Mouse (Mus musculus) left cerebral cortex, postnatal 14 days (tissue): ENCODE results near the gene Abcc8. TPM values are rescaled to one million over a fixed set of nuclear protein-coding genes. Genes with fewer than 3 reads are reported as not detected.
A peak's percentile ranks its signal among the peaks of the same experiment; 100 is the strongest.
"Not testable (repeated sequence)": the region's sequence is repeated elsewhere in the genome, so short reads cannot be mapped to it uniquely, and the experiment has no call there.

Source experiments
- DNase-seq, 2 experiments: peaks; one replicate each; pipeline ENCODE4 v3.0.0; 2021 to 2022; ENCODE audit warnings: low spot score in 2 of 2, mixed read lengths in 1 of 2
- intact Hi-C: fragments of 180-260 bp; cut with DNase I; formaldehyde crosslinking; loops from one replicate; pipeline ENCODE4 v1.15.1; 2025
- long read RNA-seq, 2 experiments: library from polyadenylated mRNA; stranded (forward); transcript quantifications; one replicate each; pipeline ENCODE4 v2.0.0; 2021
- total RNA-seq, 2 experiments: library from RNA; stranded (reverse); gene quantifications; 2 replicates each; pipeline ENCODE4 v1.2.3; 2021

Abcc8 gene
- total RNA-seq, result 10 to 100 TPM; 37.1 to 37.4 TPM
- long read RNA-seq, experiment 1, partial matches to known transcripts, result 6 of 19 reads
- long read RNA-seq, experiment 1, other reads (novel, unspliced or antisense), result 13 of 19 reads
- long read RNA-seq, experiment 2, partial matches to known transcripts, result 2 of 12 reads
- long read RNA-seq, experiment 2, other reads (novel, unspliced or antisense), result 10 of 12 reads

GRCm38 (mm10) chr7:46179431-46180275 lies at the start of gene Abcc8:
Gene Abcc8, minus strand, starts transcription at chr7:46180033.
- intact Hi-C loops, result loop anchor here (2.0 kb wide), 1 partner anchor 79 kb away; the partner anchor contains the start of gene Kcnj11
- peak; percentile 61 to 76 for DNase-seq

DNA sequence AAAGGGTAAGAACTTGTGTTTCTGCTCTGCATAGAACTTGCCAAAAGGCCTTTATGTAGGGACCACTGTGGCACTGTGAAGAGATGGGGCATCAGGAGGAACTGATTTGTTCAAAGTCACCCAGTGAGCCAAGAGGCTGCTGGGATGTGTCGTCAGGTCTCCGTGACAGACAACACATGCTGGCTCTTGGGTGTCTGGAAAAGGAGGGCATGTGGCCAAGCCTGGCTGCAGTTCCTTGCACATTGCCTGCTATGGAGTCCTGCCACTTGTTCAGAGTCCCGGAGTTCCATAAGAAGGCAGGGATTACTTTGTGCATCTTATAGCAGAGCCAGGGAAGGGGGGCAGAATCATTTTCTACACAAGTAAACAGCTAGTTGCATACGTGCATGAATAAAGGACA lies 47.1 kb upstream of the Abcc8 start:
- DNase-seq, result peak; percentile 21 to 47

DNA sequence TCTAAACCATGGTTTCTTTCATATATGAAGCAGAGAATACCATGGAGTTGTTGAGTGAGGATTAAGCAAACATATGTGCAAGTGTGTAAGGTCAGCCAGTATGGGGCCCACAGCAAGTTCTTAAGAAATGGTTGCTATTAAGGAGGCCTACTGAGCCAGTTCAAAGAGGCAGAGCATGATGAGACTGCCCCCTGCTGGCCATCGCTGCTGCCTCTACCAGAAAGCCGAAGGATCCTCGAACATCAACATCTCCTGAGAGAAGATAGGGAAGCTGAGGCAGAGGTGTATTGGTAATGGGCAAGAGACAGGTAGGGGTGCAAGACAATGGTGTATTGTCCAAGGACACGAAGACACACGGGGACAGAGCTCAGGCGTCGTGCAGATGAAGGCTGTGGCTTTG lies 46.4 kb upstream of the Abcc8 start:
- intact Hi-C loops, result loop anchor here (2.0 kb wide), 1 partner anchor 129 kb away; no protein-coding TSS in a partner anchor
- peak; percentile 44 to 66 for DNase-seq

More for the DNA sequence above, 47.1 kb upstream of the Abcc8 start:
- intact Hi-C loops, result loop anchor here (2.0 kb wide), 1 partner anchor 130 kb away; no protein-coding TSS in a partner anchor

GRCm38 (mm10) chr7:46220591-46221129 lies 40.8 kb upstream of the Abcc8 start:
- no peak for DNase-seq
- intact Hi-C loops, result no loop called here

DNA sequence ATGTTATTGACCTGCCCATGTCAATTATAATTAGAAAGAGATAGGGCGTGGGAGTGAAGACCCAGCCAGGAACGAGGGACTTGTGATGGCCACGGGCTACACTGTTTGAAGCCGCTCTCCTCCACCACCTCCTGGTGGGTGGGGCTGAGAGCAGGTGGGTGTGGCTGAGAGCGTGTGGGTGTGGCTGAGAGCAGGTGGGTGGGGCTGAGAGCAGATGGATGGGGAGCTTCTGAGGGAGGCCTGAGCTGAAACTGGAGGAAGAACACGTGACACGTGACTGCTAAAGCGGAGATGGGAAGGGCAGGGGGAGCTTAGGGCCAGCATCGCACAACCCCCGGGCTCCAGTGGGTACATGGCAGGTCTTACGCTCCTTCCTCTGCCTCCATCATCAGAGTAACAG lies 38.6 kb upstream of the Abcc8 start:
- intact Hi-C loops, result no loop called here
- no peak for DNase-seq

DNA sequence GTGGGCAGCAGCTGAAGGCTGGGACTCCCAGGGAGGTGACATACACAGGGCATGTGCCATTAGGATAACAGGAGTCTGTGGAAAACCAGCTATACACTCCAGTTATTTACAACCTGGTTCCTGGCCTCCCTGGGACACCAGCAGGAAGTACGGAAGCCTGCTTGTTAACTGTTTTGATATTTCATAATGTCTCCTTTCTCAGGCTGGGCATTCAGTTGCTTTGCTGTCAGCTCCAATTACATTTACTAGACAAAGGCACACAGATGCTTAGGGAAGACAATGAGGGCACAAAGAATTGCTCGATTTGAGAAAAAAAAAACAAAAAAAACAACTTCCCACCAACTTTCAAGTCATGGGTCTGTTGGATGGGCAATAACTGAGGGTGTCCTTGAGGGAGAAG lies 36.6 kb upstream of the Abcc8 start:
- intact Hi-C loops, result no loop called here

GRCm38 (mm10) chr7:46210276-46210675 lies 30.4 kb upstream of the Abcc8 start:
- intact Hi-C loops, result no loop called here
- no peak for DNase-seq

More for the DNA sequence above, 36.6 kb upstream of the Abcc8 start:
- no peak for DNase-seq

- intact Hi-C loops, result no loop called here
- peak; percentile 59 to 67 for DNase-seq
These were observed 28.3 kb upstream of the Abcc8 start for GRCm38 (mm10) chr7:46208131-46208530.

GRCm38 (mm10) chr7:46204775-46205174 lies 24.9 kb upstream of the Abcc8 start:
- DNase-seq, result no peak
- intact Hi-C loops, result loop anchor here (2.0 kb wide), 1 partner anchor 106 kb away; no protein-coding TSS in a partner anchor

- intact Hi-C loops, result loop anchor here (2.0 kb wide), 1 partner anchor 105 kb away; no protein-coding TSS in a partner anchor
- DNase-seq, result peak; percentile 65 to 71
These were observed 24.2 kb upstream of the Abcc8 start for GRCm38 (mm10) chr7:46204046-46204471.

DNA sequence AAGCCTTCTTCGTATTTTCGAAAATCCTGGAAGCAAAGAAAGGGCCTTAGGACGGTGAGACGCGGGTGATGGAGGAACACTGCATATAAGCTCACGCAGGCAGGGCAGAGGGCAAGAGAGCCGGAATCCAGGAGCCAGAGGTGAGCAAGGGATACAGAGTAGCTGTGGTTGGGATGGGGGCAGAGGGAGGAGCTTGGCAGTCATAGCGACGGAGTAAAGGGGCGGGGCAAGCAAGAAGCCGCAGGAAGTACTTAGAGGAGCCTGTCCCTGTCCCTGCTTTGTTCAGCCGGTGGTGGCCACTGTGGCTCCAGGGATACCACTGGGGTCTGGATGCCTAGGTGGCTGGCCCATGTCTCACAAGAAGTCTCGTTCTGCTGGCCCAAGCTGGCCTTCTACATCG lies 21.8 kb upstream of the Abcc8 start:
- intact Hi-C loops, result no loop called here
- DNase-seq, result no peak

DNA sequence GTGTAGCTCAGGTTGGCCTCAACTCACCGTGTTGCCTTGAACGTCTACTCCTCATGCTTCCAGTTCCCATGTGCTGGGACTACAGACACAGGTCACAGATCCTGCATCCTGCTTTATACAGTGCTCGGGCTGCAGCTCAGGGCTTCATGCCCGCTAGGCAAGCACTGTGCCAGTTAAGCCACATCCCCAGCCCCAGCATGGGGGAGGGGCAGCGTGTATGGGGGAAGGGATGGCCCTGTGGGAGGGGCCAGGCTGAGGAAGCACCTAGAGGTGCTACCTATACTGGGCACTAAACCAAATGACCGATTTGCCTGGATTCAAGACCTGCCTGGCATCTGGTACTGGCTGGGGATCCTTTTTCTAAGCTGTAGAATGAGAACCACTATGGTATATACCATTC lies 20.2 kb upstream of the Abcc8 start:
- intact Hi-C loops, result no loop called here
- DNase-seq, result no peak

GRCm38 (mm10) chr7:46195356-46195755 lies 15.5 kb upstream of the Abcc8 start:
- intact Hi-C loops, result no loop called here
- no peak for DNase-seq

DNA sequence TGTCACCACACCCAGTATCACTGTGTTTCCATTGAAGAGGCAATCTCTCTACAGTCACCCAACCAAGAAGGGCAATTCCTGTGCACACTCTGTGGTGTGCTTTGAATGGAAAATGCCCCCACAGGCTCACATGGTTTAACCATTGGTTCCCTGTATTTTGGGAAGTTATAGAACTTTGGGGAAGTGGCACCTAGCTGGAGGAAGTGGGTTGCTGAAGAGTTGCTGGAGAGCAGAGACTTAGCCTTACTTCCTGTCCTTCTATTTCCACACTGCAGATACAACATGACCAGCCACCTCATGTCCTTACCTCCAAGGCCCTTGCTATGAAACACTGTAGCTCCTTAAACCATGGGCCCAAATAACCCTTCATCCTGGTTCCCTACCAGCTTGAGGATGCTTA lies 4.4 kb upstream of the Abcc8 start:
- intact Hi-C loops, result no loop called here
- no peak for DNase-seq

DNA sequence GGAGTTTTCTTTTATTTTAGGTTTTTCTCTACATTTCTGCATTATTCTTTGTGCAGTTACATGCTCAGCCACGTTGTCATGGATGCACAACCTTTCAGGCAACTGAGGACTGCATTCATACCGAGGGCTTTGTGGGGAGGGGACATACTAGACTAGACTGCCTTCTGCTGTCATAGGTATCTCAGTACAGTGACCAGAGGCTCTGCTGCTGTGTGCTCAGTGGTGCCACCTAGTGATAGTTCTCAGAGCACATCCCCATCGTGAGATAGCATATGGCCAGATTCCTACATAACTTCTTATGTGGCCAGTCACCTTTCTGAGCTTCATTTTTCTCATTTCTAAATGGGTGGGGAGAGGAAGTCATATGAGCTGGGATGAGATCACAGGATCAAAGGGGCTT lies 1.8 kb upstream of the Abcc8 start:
- intact Hi-C loops, result loop anchor here (2.0 kb wide), 1 partner anchor 81 kb away; the partner anchor contains the start of gene Kcnj11
- DNase-seq, result peak; percentile 73 to 80

DNA sequence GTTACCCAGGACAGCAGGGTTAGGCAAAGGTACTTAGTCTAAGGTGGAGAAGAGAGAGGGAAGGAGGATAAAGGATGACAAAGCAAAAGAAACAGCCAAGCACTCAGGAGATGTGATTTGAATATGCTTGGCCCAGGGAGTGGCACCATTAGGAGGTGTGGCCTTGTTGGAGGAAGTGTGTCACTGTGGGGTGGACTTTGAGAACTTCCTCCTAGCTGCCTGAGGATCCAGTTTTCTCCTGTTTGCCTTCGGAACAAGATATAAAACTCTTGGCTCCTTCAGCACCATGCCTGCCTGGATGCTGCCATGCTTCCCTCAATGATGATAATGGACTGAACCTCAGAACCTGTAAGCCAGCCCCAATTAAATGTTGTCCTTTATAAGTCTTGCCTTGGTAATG lies 10.9 kb downstream of the Abcc8 start:
- intact Hi-C loops, DNase-seq: not testable (repeated sequence)

- no peak for DNase-seq
- intact Hi-C loops, result no loop called here
These were observed 11.4 kb downstream of the Abcc8 start for GRCm38 (mm10) chr7:46168402-46168801.

GRCm38 (mm10) chr7:46167901-46168300 lies 11.9 kb downstream of the Abcc8 start:
- DNase-seq, result no peak
- intact Hi-C loops, result no loop called here

- DNase-seq, result no peak
- intact Hi-C loops, result no loop called here
These were observed 14.0 kb downstream of the Abcc8 start for GRCm38 (mm10) chr7:46165876-46166275.

DNA sequence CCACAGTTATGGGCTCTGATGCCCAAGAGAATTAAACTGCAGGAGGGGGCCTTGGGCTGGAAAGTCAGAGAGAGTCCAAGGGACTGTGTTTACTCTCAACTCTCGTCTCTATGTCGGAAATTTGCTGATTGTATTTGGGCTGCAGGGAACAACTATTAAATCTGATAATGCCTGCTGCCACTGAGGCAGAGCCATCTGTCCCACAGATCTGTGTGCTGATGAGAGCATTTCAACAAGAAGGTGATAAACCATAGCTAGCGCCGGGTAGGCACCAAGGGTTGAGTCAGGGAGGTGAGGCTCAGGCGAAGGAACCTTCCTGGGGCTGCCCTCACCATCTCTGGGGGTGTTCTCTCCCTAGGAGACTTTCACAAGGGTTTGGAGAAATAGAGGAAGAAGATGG lies 17.1 kb downstream of the Abcc8 start:
- intact Hi-C loops, result no loop called here
- DNase-seq, result no peak
